In the genomic region with DNA sequence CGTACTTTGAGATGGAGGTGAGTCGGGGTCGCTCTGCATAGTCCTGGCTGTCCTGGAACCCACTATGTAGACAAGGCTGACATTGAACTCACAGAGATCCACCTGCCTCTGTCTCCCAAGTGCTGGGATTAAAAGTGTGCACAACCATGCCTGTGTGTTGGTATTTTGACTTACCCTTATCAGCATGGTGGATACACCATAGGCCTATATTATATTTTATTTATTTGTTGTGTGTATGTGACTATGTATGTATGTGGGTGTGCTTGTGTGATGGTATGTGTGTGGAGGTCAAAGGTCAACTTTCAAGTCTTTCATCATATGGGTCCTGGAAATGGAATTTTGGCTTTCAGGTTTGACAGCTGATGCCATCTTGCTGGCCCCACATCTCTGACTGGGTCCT, we compare ENCODE assay signal across 1 mouse cellular context.
TF ChIP-seq lines count a peak whose summit lies in the region.

No protein-coding gene starts in this region.

TF ChIP-seq in MEL, 35 proteins besides CTCF, POLR2A, EP300 and RAD21:
- TF ChIP-seq ZKSCAN1 (IDR thresholded peaks at IDR 0.05; ENCODE audit: low read depth, low read length) (no peak), GABPA (IDR thresholded peaks at IDR 0.05; ENCODE audit: low read depth, low read length) (no peak), MAZ (IDR thresholded peaks at IDR 0.05; ENCODE audit: low read depth, low read length) (no peak), RCOR1 (IDR thresholded peaks at IDR 0.05; ENCODE audit: low read depth, low read length) (no peak), NRF1 (IDR thresholded peaks at IDR 0.05; ENCODE audit: insufficient read depth, low read depth, low read length, poor library complexity, severe bottlenecking) (no peak), MAX (IDR thresholded peaks at IDR 0.05; ENCODE audit: low read length) (no peak), CHD1 (IDR thresholded peaks at IDR 0.05; ENCODE audit: low read depth, low read length) (peak; percentile 97; the same call in 1 of the 2 replicates), TBP (IDR thresholded peaks at IDR 0.05; ENCODE audit: low read depth, low read length) (no peak), USF2 (IDR thresholded peaks at IDR 0.05; ENCODE audit: borderline replicate concordance in 1 of 2, insufficient read depth in 1 of 2, low read depth in 1 of 2, low read length in 2 of 2) (no peak), MYC (IDR thresholded peaks at IDR 0.05; ENCODE audit: low read depth, low read length) (0 out of 2 replicates have a peak, but pooled peaks have one; percentile 16), MXI1 (IDR thresholded peaks at IDR 0.05; ENCODE audit: low read depth, low read length) (peak; percentile 1; the same call in 1 of the 2 replicates), GATA1 (IDR thresholded peaks at IDR 0.05; ENCODE audit: low read depth, low read length) (no peak), MEF2A (IDR thresholded peaks at IDR 0.05; ENCODE audit: extremely low read depth, insufficient replicate concordance, low read depth, low read length, poor library complexity, severe bottlenecking) (no peak), NELFE (IDR thresholded peaks at IDR 0.05; ENCODE audit: low read depth, low read length) (0 out of 2 replicates have a peak, but pooled peaks have one; percentile 23), TAL1 (IDR thresholded peaks at IDR 0.05; ENCODE audit: low read length) (no peak), TCF12 (IDR thresholded peaks at IDR 0.05; ENCODE audit: low read depth, low read length) (no peak), CHD2 (IDR thresholded peaks at IDR 0.05; ENCODE audit: low read length) (no peak), HCFC1 (IDR thresholded peaks at IDR 0.05; ENCODE audit: low read depth, low read length) (no peak), USF1 (IDR thresholded peaks at IDR 0.05; ENCODE audit: low read depth, low read length) (no peak), ZC3H11A (IDR thresholded peaks at IDR 0.05; ENCODE audit: low read depth, low read length) (no peak)
